Mouse (Mus musculus) midbrain, postnatal 0 days (tissue): Measurements from ENCODE around the gene Olfr433. TPM values are rescaled to one million over a fixed set of nuclear protein-coding genes. Genes with fewer than 3 reads are reported as not detected.
"Not testable (repeated sequence)": the region's sequence is repeated elsewhere in the genome, so short reads cannot be mapped to it uniquely, and the experiment has no call there.

Experiments
- ATAC-seq: fragments of 200-750 bp; cut with Nextera tagmentation; 2 replicates; pipeline ENCODE4 v1.8.0; 2017; ENCODE audit warnings: moderate number of reproducible peaks, mild to moderate bottlenecking, moderate TSS enrichment, moderate library complexity; ENCODE audit not compliant: low FRiP score
- DNase-seq: peaks from one replicate; pipeline ENCODE4 v3.0.0-alpha.2; 2015; ENCODE audit warnings: low spot score
- H3K27ac ChIP-seq: fragments of 300-500 bp; sonication (generic); 2 replicates; pipeline ENCODE4 v1.5.1; 2014; ENCODE audit warnings: low read depth, mild to moderate bottlenecking, low read length, mixed read lengths
- H3K27me3 ChIP-seq: fragments of 300-500 bp; sonication (generic); 2 replicates; pipeline ENCODE4 v1.6.1; 2014; ENCODE audit warnings: low read length, control low read depth, mixed read lengths; ENCODE audit not compliant: insufficient read depth
- H3K36me3 ChIP-seq: fragments of 300-500 bp; sonication (generic); 2 replicates; pipeline ENCODE4 v1.6.1; 2014; ENCODE audit warnings: low read length, control low read depth, mixed read lengths; ENCODE audit not compliant: insufficient read depth
- H3K4me1 ChIP-seq: fragments of 300-500 bp; sonication (generic); 2 replicates; pipeline ENCODE4 v1.6.1; 2014; ENCODE audit warnings: mild to moderate bottlenecking, control low read depth, antibody characterized with exemption, low read length, mixed read lengths; ENCODE audit not compliant: insufficient read depth
- H3K4me2 ChIP-seq: fragments of 300-500 bp; sonication (generic); 2 replicates; pipeline ENCODE4 v1.6.1; 2014; ENCODE audit warnings: low read depth, mild to moderate bottlenecking, low read length, mixed read lengths; ENCODE audit not compliant: poor library complexity, severe bottlenecking
- H3K4me3 ChIP-seq: fragments of 300-500 bp; sonication (generic); 2 replicates; pipeline ENCODE4 v1.5.1; 2014; ENCODE audit warnings: low read depth, mild to moderate bottlenecking, low read length, moderate library complexity
- H3K9ac ChIP-seq: fragments of 300-500 bp; sonication (generic); replicated peaks from 2 replicates; pipeline ENCODE4 v1.6.1; 2014; ENCODE audit warnings: mild to moderate bottlenecking, low read length, moderate library complexity, mixed read lengths; ENCODE audit not compliant: poor library complexity, severe bottlenecking
- H3K9me3 ChIP-seq: fragments of 300-500 bp; sonication (generic); 2 replicates; pipeline ENCODE4 v1.6.1; 2016; ENCODE audit warnings: low read length, control low read depth
- CTCF ChIP-seq: IDR thresholded peaks from 2 replicates; pipeline ENCODE4 v1.5.1; 2016; ENCODE audit warnings: antibody characterized with exemption, mild to moderate bottlenecking
- WGBS: fragments of 180-500 bp; shearing (Covaris S2); extraction: QIAGEN DNeasy Blood & Tissue Kit; methylation state at CpG from one replicate; pipeline ENCODE4 v1.1.7; 2014; 5-methylcytosine and 5-hydroxymethylcytosine counted together
- polyA plus RNA-seq: library from polyadenylated mRNA; unstranded; fragments of >200 nt; fragmentation: Nextera tagmentation; extraction: Ambion mirVana; gene quantifications from 2 replicates; pipeline ENCODE4 v1.2.1, GENCODE M21; 2015
- total RNA-seq: library from RNA; depleted of rRNA; stranded (reverse); fragments of >200 nt; gene quantifications from 2 replicates; pipeline ENCODE4 v1.2.3, GENCODE M21; 2014; rRNA removed

Gene Olfr433
- total RNA-seq, result not detected in 2 replicates
- not detected in 2 replicates for polyA plus RNA-seq

GRCm38 (mm10) chr1:174040523-174041177 lies at the start of gene Olfr433:
Gene Olfr433, plus strand, starts transcription at chr1:174040705.
- Histone ChIP-seq H3K4me3 (no peak within 1 kb of the TSS), H3K4me1 (no peaks in the 10 kb centered on the region), H3K9me3 (no peaks in the 10 kb centered on the region), H3K27me3 (no peaks in the 10 kb centered on the region), H3K4me2 (no peak within 1 kb of the TSS), H3K36me3 (no peaks in the 10 kb centered on the region), H3K9ac (no peak within 1 kb of the TSS), H3K27ac (no peak within 1 kb of the TSS)
- ATAC-seq, result no peak
- no peak for DNase-seq
- TF ChIP-seq CTCF, result no peak
- WGBS, result 88% methylated on average over 7 of the region's 7 CpGs

DNA sequence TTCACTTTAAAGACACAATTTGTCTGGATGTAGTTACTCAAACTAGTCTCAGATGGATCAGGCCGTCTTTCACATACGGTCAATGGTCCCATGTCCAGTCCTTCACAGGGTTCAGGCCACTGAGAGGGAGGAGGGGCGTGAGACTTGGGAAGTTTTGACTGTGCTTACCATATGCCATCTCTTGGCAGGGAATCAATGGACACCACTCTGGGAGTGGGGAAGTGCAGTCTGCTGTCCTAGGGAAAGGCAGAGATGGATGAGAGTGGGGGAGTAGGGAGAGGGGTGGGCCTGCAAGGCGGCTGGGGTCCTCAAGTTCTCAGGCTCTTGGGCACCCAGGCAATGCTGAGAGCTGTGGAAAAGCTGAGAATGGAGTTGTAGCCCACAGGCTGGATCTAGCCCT lies 45.5 kb upstream of the Olfr433 start:
- DNase-seq (peak; percentile 17), ATAC-seq (peak; percentile 41; the same call in 1 of the 2 replicates)
- H3K9ac ChIP-seq, result no peak overlapping the region
- no peaks in the 10 kb centered on the region for H3K9me3 ChIP-seq
- H3K27me3 ChIP-seq, result no peaks in the 10 kb centered on the region
- H3K4me1 ChIP-seq, result no peaks in the 10 kb centered on the region
- no peaks in the 10 kb centered on the region for H3K36me3 ChIP-seq
- TF ChIP-seq CTCF, result no peak
- H3K27ac ChIP-seq, result no peak overlapping the region
- WGBS, result 90% methylated on average over 4 of the region's 4 CpGs
- no peak overlapping the region for H3K4me3 ChIP-seq
- H3K4me2 ChIP-seq, result no peak overlapping the region

DNA sequence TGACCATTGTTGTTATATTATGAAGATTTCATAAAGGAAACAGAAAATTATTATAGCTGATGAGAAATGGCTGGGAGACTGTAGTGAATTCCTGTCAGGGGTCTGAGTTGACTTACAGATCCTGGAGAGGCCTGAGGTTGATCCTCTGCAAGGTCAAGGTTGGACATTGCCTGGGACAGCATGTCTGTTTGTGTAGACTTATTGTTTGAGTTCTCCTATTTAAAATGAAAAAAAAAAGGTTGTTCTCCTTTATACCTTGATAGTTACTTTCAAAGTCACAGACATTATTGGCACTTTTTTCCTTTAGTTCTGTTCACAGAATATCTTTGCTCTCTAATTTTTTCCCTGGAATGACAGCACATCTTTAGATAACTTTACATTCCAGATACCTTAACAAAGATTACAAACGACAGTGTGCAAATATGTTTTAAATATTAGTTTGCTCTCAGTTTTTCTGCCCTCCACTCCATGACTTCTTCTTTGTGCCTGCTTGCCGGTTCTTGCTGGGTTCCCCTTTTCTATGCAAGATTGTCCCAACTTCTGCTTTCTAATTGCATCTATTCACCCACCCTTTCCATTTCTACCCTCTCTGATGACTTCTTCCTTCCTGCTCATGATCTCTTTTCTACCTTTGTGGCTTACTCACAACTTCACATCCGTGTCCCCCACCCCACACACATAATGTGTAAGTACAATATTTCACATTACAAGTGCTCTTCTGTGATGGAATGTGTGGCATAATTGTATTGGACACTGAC lies 36.0 kb upstream of the Olfr433 start:
- 86% methylated on average over 1 of the region's 3 CpGs for WGBS
- ATAC-seq, H3K9me3 ChIP-seq, H3K27ac ChIP-seq, H3K27me3 ChIP-seq, H3K9ac ChIP-seq, H3K36me3 ChIP-seq, H3K4me2 ChIP-seq, DNase-seq, H3K4me3 ChIP-seq, H3K4me1 ChIP-seq: not testable (repeated sequence)

- not testable (repeated sequence) for H3K9ac ChIP-seq, ATAC-seq, DNase-seq, H3K4me1 ChIP-seq, H3K4me3 ChIP-seq, H3K27me3 ChIP-seq, H3K27ac ChIP-seq, H3K36me3 ChIP-seq, H3K9me3 ChIP-seq, H3K4me2 ChIP-seq
Observed at GRCm38 (mm10) chr1:174007050-174007449, 33.5 kb upstream of the Olfr433 start.

DNA sequence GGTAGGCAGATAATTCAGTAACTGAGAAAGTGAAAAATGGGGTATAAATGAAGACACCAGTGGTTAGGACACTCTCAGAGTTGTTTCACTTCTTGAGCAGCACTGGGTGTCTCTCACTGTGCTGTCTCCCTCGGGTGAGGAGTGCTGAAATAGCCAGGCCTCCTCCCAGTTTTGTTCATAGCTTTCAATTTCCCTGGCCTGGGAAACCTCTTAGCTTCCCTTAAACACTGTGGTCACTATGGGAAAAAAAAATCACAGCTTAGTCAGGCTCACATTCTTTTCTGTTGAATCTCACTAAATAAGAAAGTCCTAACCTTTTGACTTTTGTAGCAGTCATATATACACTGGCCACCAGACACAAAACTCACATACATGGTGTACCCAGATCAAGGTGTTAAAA lies 8.8 kb upstream of the Olfr433 start, which contains the start of gene Ifi205:
TSS of gene Ifi205 (minus strand) at position 113 of the 400 bp plus-strand sequence.
- Histone ChIP-seq H3K36me3 (no peaks in the 10 kb centered on the region), H3K4me3 (no peak within 1 kb of the TSS), H3K4me1 (no peaks in the 10 kb centered on the region), H3K27me3 (no peaks in the 10 kb centered on the region), H3K27ac (no peak within 1 kb of the TSS), H3K9ac (no peak within 1 kb of the TSS), H3K9me3 (no peaks in the 10 kb centered on the region), H3K4me2 (no peak within 1 kb of the TSS)
- WGBS, result 53% methylated on average over 1 of the region's 1 CpGs
- no peak for TF ChIP-seq CTCF
- no peak for DNase-seq
- ATAC-seq, result no peak

- DNase-seq (peak; percentile 21), ATAC-seq (no peak)
- 71% methylated on average over 4 of the region's 4 CpGs for WGBS
- no peak for TF ChIP-seq CTCF
- Histone ChIP-seq H3K4me3 (no peak overlapping the region), H3K36me3 (no peaks in the 10 kb centered on the region), H3K27me3 (no peaks in the 10 kb centered on the region), H3K4me1 (no peaks in the 10 kb centered on the region), H3K27ac (no peak overlapping the region), H3K4me2 (no peak overlapping the region), H3K9me3 (no peaks in the 10 kb centered on the region), H3K9ac (no peak overlapping the region)
Observed at GRCm38 (mm10) chr1:174035841-174036240, 4.7 kb upstream of the Olfr433 start.
